Mouse (Mus musculus): ENCODE data around the gene Ubtd2. TPM values are rescaled to one million over a fixed set of nuclear protein-coding genes. Genes with fewer than 3 reads are reported as not detected.
"Not testable (repeated sequence)": the region's sequence is repeated elsewhere in the genome, so short reads cannot be mapped to it uniquely, and the experiment has no call there.

The Ubtd2 gene
- total RNA-seq, 2 experiments from 2014 or later, result 52.9 to 65.0 TPM

DNA sequence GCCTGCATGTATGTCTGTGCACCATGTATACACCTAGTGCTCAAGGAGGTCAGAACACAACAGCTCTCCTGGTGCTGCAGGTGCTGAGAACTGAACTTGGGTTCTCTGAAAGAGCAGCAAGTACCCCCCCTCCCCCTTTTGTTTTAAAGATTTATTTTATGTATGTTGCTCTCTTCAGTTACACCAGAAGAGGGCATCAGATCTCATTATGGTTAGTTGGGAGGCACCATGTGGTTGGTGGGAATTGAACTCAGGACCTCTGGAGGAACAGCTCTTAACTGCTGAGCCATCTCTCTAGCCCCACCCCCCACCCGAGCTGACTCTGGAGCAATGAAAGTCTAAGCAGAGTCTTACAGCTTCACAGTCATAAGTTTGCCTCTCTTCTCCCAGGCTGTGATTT lies 55.8 kb downstream of the Ubtd2 start:
- no peak for DNase-seq (ENCODE audit: low spot score in 2 of 2)
- intact Hi-C loops (cut with DNase I), result no loop called here

DNA sequence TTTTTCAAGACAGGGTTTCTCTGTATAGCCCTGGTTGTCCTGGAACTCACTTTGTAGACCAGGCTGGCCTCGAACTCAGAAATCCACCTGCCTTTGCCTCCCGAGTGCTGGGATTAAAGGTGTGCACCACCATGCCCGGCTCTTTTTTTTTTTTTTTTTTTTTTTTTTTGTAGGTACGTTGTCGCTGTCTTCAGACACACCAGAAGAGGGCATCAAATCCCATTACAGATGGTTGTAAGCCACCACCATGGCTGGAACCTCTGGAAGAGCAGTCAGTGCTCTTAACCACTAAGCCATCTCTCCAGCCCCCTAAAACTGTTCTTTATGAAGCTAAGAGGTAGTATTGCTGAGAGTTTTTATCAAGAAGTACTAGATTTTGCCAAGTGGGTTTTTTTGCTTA lies 59.7 kb downstream of the Ubtd2 start:
- intact Hi-C loops (cut with DNase I), result loop anchor here (5.0 kb wide), 1 partner anchor 58 kb away; the partner anchor contains the start of gene Ubtd2
- DNase-seq (ENCODE audit: low spot score in 2 of 2), result not testable (repeated sequence)

GRCm38 (mm10) chr11:32516091-32516490 lies 60.9 kb downstream of the Ubtd2 start:
- intact Hi-C loops (cut with DNase I), result loop anchor here (5.0 kb wide), 1 partner anchor 59 kb away; the partner anchor contains the start of gene Ubtd2

DNA sequence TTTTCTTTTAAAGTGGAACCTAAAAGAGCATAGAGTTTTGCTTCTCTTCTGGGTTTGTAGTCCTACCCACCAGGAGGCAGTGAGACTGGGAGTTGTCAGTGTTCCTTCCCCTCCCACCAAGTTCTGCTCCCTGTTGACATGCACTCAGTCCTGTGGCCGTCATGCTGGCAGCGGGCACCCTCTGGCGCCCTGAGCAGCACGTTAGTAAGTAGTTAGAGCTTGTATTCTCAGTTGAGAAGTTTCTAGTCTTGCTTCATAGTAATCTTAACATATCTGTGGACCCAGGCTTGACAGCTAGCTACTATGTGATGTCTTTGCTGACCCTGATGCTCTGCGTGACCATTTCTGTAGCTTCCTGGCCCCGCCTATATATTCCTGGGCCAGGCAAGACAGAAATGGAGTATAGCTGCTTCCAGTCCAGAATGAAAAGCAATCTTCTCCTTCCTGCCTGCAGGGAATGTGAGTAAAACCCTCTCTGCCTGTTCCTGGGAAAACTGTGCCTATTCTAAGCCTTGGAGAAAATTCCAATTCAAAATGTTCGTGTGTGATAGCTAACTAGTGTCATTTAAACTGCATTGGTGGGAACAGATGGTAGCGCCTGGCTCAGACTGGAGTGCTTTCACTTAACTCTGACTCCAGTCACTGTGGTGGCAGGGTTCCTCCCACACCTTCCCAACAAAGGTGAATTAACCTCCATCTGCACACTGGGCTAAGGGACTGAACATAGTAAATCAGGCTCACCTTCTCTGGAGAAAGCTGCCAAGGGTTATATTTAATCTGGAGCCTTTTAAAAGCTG lies 61.9 kb downstream of the Ubtd2 start:
- intact Hi-C loops (cut with DNase I), result loop anchor here (5.0 kb wide), 1 partner anchor 60 kb away; the partner anchor contains the start of gene Ubtd2
- DNase-seq (ENCODE audit: low spot score in 2 of 2), result peak; percentile 54 to 92

More at GRCm38 (mm10) chr11:32516091-32516490, 60.9 kb downstream of the Ubtd2 start:
- no peak for DNase-seq (ENCODE audit: low spot score in 2 of 2)

DNA sequence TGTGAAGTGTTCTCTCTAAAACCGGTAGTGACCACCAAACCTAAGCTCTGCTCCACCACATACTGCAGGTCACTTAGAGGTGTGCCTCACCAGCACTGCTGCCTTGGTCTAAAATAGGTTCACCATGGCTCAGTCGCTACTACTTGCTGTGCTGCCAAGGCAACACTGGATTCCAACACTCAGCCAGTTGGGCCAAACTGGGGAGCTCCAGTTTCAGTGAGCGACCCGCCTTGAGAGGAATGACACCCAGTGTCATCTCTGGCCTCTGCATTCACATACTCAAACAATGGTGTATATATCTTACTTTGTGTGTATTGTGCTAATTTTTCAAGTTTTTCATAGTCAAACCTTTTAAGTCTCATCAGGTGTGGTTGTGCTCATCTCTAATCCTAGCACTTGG lies 63.6 kb downstream of the Ubtd2 start:
- intact Hi-C loops (cut with DNase I), result loop anchor here (5.0 kb wide), 1 partner anchor 61 kb away; the partner anchor contains the start of gene Ubtd2
- no peak for DNase-seq (ENCODE audit: low spot score in 2 of 2)

- DNase-seq (ENCODE audit: low spot score in 2 of 2), result no peak
- intact Hi-C loops (cut with DNase I), result loop anchor here (5.0 kb wide), 1 partner anchor 62 kb away; the partner anchor contains the start of gene Ubtd2
Measured at GRCm38 (mm10) chr11:32519354-32519753, 64.2 kb downstream of the Ubtd2 start.

GRCm38 (mm10) chr11:32521246-32521645 lies 66.1 kb downstream of the Ubtd2 start:
- intact Hi-C loops (cut with DNase I), result no loop called here
- no peak for DNase-seq (ENCODE audit: low spot score in 2 of 2)

DNA sequence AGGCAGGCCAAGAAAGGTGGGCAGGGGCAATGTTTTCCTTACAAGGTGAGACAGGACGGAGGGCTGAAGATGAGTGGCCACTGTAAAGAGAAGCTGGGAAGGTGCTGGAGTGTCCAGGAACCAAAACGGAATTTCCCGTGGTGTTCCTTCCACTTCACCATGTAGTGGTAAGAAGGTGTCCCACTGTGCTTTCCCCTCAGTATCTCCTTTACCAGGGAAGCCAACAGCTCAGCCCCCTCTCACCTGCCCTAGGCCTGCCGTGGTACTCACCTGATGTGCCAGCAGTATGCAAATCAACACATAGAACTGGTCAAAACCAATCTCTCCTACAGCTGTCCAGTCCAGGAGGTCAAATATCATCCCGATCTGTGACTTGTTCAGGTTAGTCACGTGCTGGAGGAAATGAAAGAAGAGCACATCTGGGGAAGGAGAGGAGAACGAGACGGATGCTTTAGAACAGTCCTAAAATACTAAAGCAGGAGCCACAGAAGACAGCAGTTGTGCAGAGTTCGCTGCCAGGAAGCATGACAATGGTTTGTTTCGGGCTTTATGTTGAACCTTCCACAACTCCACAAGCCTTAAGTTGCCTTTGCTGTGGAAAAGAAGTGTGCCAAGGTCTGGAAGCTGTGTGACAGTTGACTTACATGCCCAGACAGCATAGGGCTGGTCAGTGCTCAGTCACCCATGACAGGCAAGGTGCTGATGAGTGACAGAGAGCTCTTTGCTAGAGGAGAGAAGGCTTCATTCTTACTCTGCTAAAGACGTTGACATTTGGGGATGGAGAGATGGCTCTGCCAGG lies 69.2 kb downstream of the Ubtd2 start:
- intact Hi-C loops (cut with DNase I), result no loop called here
- DNase-seq (ENCODE audit: low spot score in 2 of 2), result no peak

DNA sequence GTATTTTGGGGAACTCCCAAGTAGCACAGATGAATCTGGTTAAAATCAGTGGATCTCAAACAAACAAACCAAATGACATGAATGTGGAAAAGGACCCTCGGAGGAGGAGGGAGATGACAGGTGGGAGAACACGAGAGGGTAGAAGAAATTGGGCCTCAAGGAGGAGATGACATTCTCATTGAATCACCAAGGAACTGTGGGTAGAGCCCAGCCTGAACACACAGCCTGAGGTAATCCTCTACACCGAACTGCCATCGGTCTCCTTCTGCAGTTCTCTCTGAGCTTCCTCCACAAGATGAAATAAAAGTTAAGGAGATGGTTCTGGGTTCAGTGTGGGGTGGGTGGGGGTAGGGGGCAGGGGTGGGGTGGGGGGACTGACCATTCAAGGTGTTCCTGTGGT lies 71.8 kb downstream of the Ubtd2 start:
- intact Hi-C loops (cut with DNase I), result no loop called here
- DNase-seq (ENCODE audit: low spot score in 2 of 2), result no peak

GRCm38 (mm10) chr11:32530151-32530550 lies 75.0 kb downstream of the Ubtd2 start:
- intact Hi-C loops (cut with DNase I), result no loop called here
- DNase-seq (ENCODE audit: low spot score in 2 of 2), result no peak

DNA sequence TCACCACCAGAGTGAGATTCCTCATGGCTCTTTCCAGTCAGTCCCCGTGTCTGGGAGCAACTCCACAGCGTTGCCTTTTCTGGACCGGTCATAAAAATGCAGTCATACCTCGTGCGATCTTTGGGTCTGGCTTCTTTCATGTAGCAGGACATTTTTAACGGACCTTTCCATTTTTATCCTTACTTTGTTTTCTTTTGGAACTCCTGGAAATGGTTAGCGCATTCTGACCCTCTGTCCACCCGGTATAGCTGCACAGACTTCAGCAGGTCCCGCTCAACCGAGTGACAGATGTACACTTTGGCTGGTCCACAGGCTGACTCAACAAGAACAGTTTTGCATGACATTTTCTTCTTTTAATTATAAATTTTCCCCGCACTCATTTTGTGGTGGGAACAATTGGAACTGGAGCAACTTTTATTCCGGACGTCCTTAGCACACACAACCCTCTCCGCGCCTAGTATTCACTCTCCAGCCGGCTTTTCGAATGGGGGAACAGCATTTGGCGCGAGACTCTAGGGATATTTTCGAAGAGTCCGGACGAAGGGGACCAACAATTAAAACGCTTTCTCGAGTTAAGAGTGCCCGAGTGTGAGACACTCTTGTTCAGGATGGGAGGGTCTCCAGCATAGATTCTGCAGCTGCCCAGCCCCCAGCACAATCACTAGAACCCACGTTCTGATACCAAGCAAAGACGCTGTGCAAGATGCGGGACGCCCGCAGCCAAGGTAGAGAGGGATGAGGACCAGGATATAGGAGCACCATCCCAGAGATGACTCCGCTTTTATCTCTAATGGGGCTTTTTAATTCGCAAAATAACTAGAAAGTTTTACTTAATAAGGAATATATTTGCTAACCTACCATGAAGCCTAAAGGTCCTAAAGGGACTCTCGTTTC lies 76.9 kb downstream of the Ubtd2 start, which contains the start of gene Efcab9:
TSS of gene Efcab9 (minus strand) at position 211 of the 894 bp plus-strand sequence.
- no peak for DNase-seq (ENCODE audit: low spot score in 2 of 2)
- intact Hi-C loops (cut with DNase I), result loop anchor here (2.0 kb wide), 2 partner anchors 57 to 77 kb away; partner anchors contain the start of gene Ubtd2

GRCm38 (mm10) chr11:32532765-32533481 lies 77.8 kb downstream of the Ubtd2 start, which contains the start of gene Stk10:
Gene Stk10, plus strand, starts transcription at chr11:32533305.
- intact Hi-C loops (cut with DNase I), result loop anchor here (2.0 kb wide), 2 partner anchors 56 to 78 kb away; partner anchors contain the start of gene Ubtd2
- DNase-seq (ENCODE audit: low spot score in 2 of 2), result peak; percentile 92 to 94

DNA sequence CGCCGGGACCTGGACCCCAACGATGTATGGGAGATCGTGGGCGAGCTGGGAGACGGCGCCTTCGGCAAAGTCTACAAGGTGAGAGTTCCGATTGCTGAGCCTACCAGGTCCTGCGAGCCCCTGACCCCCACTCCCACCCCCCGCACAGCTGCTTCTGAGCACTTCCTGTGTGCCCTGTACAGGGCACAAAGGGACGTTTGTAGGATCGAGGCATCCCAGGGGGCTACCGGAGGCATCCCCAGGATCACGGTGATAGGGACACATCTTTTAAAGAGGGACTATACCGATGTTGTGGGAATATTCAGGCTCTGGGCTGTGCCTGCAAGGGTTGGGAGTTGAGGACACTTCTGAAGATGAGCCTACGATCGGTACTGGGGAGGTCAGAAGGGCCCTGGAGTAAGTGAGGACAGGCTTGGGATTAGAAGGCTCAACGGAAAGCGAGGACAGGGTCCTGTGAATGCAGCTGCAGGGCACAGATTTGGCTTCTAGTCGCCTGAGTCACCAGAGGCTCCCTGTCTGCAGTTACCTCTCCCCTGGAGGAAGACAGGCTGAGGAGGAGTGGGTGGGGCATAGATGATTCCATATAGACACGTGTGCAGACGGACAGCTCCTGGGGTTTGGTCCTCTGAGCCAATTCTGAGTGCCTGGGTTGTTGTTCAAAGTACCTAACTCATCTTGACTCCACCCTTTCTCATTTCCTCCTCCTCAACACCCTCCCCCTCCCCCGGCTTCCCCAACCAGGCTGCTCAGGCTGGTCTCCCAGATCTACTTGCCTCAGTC lies 78.5 kb downstream of the Ubtd2 start:
- intact Hi-C loops (cut with DNase I), result loop anchor here (2.0 kb wide), 2 partner anchors 55 to 79 kb away; partner anchors contain the start of gene Ubtd2
- DNase-seq (ENCODE audit: low spot score in 2 of 2), result peak; percentile 41 to 72

DNA sequence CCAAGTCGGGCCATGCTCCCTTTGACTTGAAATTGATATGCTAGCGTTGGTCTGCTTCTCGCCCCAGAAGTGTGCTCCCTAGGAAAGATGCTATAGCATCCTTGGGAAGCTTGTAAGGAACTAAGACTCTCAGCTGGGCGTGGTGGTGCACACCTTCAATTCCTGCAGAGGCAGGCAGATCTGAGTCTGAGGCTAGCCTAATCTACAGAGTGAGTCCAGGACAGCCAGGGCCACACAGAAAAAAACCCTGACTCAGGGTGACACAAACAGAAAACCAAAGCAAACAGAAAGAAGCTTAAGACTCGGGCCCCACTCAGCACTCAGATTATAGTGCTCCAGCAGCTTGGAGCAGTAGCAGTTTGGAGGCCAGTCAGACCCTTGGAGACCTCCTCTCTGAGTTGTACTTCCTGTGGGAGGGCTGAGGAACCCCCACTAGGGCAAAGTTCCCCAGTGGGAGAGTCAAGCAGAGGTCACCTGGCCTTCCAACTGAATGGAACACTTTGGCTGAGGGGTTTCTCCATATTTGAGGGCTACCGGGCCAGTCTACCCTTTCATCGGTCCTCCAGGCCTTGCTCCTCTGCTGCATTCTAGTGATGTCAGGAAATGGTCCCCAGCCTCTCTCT lies 79.4 kb downstream of the Ubtd2 start:
- intact Hi-C loops (cut with DNase I), result no loop called here
- DNase-seq (ENCODE audit: low spot score in 2 of 2), result no peak

- intact Hi-C loops (cut with DNase I), result no loop called here
- no peak for DNase-seq (ENCODE audit: low spot score in 2 of 2)
Measured at GRCm38 (mm10) chr11:32535646-32536045, 80.5 kb downstream of the Ubtd2 start.

- intact Hi-C loops (cut with DNase I), result no loop called here
- no peak for DNase-seq (ENCODE audit: low spot score in 2 of 2)
Measured at GRCm38 (mm10) chr11:32536954-32537353, 81.8 kb downstream of the Ubtd2 start.

GRCm38 (mm10) chr11:32538435-32538834 lies 83.3 kb downstream of the Ubtd2 start:
- intact Hi-C loops (cut with DNase I), result no loop called here
- no peak for DNase-seq (ENCODE audit: low spot score in 2 of 2)

Data from left cerebral cortex, postnatal 25 days (tissue).